Mouse (Mus musculus): ENCODE results near the gene Fibp. TPM values are rescaled to one million over a fixed set of nuclear protein-coding genes. Genes with fewer than 3 reads are reported as not detected.

Fibp gene
- polyA plus RNA-seq (2012; rRNA removed) = 95.7 and 122 TPM in 2 replicates

DNA sequence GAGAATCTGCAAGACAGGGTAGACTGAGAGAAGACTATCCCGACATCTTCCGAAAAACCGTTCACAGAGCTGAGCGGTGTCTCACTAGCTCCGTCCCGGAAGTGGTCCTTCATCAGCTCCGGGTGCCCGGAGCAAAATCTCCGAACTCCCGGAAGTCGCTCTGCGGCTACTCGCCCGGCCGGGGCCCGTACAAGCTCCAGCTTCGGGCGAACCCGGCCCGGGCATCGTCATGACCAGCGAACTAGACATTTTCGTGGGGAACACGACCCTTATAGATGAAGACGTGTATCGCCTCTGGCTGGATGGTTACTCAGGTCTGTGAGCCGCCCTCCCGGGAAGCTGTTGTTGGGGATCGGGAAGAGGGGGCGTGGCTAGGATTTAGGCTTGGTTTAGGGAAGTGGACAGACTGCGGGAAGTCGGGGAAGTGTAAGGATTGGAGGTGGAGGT, at the start of gene Fibp:
Gene Fibp (plus strand): TSS at position 151 of the 447 bp plus-strand sequence.
- DNase-seq (ENCODE audit: low spot score) = peak; percentile 79

- DNase-seq (ENCODE audit: low spot score) = no peak
These were observed 49.8 kb upstream of the Fibp start for GRCm38 (mm10) chr19:5410641-5411040.

GRCm38 (mm10) chr19:5411961-5412360, 48.5 kb upstream of the Fibp start:
- DNase-seq (ENCODE audit: low spot score) = no peak

- no peak for DNase-seq (ENCODE audit: low spot score)
These were observed 46.6 kb upstream of the Fibp start for GRCm38 (mm10) chr19:5413840-5414239.

GRCm38 (mm10) chr19:5414534-5414957, 45.9 kb upstream of the Fibp start:
- no peak for DNase-seq (ENCODE audit: low spot score)

DNA sequence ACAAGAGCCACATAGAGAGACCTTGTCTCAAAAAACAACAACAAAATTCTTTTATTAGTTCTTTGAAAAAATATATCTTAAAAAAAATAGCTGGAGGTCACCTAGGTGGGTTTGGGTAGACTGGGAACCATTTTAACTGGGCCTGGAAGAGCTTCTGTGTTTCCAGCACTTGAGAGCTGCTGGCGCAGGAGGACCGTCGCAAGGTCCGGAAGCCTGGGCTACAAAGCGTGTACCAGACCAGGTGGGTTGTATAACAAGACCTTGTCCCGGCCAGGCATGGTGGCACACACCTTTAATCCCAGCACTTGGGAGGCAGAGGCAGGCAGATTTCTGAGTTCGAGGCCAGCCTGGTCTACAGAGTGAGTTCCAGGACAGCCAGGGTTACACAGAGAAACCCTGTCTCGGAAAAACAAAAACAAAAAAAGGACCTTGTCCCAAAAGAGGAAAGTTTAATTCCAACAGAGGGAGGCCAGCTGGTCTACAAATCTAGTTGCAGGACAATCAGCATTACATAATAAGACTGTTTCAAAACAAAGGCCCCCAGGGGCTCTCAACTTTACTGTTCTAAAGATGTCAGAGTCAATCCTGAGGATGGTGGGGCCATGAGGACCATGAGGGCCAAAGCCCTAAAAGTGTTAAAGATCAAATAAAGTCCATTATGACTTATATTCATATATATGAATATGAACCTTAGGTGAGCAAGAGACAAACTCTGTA, 41.5 kb upstream of the Fibp start:
- no peak for DNase-seq (ENCODE audit: low spot score)

DNA sequence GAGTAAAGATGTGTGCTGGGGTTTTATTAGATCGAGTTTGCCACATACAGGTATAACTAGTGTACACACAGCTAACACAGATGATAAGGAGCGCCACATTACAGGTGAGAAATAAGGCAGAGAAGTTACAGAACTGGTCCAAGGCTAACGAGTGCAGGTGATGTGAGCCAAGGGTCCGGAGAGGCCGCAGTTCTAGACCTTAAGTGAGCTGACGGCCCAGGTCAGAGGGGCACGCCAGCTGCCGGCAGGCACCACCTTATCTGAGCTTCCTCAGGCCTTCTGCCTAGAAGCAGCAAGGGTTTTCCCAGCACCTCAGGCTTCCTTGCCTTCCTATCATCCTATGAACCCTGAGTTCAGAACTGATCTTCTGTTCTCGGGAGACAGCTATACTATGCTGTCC, 40.8 kb upstream of the Fibp start:
- DNase-seq (ENCODE audit: low spot score) = no peak

DNA sequence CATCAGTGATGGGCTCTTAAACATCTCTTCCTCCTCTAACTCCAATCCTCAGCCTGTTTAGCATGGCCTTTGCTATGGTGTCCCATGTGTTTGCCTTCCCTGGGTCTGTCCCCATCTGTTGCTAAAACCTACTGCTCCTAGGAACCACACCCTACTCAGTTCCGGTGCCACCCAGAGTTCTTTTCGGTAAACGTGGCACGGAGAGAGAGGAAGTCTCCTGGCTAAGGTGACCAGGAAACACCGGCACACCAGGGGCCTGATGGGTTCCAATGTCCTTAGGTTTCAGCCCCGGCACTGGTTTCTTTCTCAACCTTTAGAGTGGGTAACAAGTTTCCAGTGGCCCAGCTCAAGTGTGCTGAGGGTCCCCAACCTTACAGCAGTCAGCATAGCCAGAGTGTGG, 39.8 kb upstream of the Fibp start:
- no peak for DNase-seq (ENCODE audit: low spot score)

GRCm38 (mm10) chr19:5421784-5422183, 38.6 kb upstream of the Fibp start:
- DNase-seq (ENCODE audit: low spot score) = no peak

DNA sequence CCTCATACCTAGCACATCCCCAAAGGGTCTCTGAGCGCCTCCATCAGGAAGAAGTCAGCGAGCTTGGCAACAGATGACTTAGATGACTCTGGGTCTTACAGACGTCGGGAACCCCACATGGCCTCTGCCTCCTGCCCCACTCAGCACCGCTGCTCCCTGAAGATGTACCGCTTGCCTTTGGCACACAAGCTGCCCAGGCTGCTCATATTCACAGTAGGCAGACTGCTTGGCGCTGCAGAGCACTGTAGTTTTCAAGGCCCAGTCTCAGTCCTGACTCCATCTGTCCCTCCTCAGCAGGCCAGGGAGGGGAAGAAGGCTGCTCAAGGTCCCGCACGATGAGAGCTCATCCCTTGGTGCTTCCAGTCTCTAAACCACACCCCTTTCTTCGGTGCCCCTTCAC, 38.1 kb upstream of the Fibp start:
- no peak for DNase-seq (ENCODE audit: low spot score)

GRCm38 (mm10) chr19:5422895-5423443, 37.4 kb upstream of the Fibp start:
- no peak for DNase-seq (ENCODE audit: low spot score)

- no peak for DNase-seq (ENCODE audit: low spot score)
These were observed 36.9 kb upstream of the Fibp start for GRCm38 (mm10) chr19:5423561-5423960.

DNA sequence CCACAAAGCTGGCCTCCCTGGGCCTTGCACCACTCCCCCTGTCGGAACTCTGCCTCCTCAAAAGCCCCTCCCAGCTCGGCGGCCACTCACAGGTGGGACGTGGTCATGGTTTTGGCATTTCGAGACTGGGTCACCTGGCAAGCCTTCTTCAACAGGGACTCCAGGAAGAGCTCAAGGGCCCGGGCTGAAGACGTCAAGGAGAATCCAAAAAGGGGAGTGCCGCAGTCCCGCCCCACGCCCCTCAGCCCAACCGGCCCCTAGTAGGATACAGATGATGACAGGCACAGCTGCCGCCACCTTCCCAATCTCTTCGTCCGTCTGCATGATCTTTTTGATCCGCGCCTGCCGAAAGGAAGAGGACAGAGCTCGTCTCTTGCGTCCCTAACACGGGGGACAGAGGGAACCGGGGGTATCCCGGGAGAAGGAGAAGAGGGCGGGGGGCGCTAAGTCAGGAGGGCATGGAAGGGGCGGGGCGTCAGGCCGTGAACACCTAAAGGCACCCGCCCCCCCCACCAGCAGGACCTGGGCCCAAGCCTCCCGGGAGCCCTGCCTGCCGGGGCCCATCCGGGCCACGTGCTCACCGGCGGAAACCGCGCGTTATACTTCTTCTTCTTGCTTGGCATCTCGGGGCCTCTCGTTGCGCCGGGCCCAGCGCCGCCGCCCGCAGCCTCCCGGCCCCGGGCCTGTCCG, 36.2 kb upstream of the Fibp start:
- DNase-seq (ENCODE audit: low spot score) = peak; percentile 76

DNA sequence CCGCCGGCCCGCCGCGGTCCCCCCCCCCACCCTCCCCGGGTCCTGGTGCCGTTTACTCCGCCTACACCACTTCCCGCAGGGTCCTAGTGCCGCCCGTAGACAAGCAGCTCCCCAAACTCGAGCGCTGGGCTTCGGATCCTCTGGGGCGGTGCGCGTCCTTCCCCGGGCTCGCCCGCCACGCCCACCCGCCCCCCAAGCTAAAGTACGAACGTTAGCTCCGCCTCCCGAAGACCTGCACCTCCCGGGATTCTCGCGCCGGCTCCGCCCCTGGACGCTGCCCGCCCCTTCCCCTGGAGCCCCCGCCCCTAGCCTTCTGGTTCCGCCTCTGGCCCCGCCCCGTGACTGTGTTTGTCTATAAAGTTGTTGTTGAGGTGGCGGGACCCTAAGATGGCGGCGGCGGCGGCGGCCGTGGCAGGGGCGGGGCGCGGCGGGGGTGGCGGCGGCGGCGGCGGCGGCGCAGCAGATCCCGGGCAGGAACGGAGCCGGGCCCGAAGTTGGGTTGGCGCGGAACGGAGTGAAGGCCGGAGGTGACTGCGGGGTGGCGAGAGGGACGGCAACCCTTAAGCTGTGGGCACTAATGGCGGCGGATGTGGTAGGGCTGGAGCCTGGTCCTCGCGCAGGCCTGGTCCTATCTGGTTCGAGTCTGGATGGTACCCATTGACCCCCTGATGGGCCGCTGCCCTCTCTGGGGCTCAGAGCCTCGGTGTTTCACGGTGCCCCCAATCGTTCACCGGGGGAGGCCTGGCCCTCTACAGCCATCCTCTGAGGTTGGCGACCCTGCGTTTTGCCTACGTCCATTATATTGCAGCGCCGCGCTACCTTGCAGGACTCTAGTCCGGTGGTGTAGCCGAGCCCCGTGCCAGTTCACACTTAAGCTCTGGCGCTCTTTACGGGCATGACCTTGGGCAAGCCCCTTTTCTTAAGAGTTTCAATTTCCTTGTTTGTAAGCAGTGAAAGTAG, 35.4 kb upstream of the Fibp start, which contains the start of the genes Drap1 and AI837181:
Gene Drap1 (minus strand): TSS at position 198 of the 960 bp plus-strand sequence.
Gene AI837181 (plus strand): TSS at position 363 of the 960 bp plus-strand sequence.
- peak; percentile 81 for DNase-seq (ENCODE audit: low spot score)

GRCm38 (mm10) chr19:5425906-5426565, 34.4 kb upstream of the Fibp start:
- no peak for DNase-seq (ENCODE audit: low spot score)

DNA sequence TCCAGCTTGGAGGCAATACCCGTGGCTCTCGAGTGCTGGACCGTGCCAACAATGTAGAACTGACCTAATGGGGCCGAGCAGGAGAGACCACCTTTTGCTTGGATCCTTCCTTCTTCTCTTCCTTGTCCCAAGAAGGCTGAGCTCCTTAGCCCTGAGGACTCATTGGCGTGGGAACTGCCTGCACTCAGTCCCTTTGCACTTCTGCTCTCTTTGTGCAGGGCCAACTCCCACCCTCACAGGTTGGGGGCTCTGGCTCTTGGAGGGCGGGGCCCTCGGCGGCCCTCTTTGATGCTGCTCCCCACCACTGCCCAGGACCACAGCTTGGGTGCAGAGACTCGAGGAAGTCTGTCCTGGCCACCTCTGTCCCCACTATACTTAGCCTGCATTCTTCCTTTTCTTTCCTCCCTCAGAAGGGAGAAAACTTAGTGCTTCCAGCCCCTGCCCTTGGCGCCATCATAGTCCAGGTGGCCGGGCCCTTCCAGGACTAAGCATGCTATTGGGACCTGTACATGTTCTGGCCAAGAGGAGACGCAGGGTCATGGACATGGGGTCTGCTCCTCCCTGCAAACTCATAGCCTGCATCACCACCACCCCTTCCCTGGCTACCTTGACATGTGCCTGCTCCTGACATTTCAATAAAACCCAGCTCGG, 33.6 kb upstream of the Fibp start:
- no peak for DNase-seq (ENCODE audit: low spot score)

DNA sequence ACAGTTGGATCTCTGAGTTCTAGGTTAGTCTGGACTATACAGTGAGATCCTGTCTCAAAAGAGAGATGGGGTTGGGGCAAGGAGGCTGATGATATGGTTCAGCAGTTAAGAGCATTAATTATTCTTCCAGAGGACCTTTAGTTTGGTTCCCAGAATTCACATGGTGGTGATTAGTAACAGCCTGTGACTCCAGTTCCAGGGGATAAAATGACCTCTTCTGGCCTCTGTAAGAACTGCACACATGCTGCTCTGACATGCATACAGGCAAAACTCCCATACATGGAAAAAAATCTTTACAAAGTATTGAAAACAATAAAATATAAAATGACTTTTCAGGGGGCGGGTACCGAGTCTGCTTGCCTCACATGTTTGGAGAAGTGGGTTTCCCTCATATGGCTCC, 32.3 kb upstream of the Fibp start:
- no peak for DNase-seq (ENCODE audit: low spot score)

- DNase-seq (ENCODE audit: low spot score) = no peak
These were observed 31.2 kb upstream of the Fibp start for GRCm38 (mm10) chr19:5429219-5429618.

- no peak for DNase-seq (ENCODE audit: low spot score)
These were observed 30.6 kb upstream of the Fibp start for GRCm38 (mm10) chr19:5429806-5430205.

DNA sequence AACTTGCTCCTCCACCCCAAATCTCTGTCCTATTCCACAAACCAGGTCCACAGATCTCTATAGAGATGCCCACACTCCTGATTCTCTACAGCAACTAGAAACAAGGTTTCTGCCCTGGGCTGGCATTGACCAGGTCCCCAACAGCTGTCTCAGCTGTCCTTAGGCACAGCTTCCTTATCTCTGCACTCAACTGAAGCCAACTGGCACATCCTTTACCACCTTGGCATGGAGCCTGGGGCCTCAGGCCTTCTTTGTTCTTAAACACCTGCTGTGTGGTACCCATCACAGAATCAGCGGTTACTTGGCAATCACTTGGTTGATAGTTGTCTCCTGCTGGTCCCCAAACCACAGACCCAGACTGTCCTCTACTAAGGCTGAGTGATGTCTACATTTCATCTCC, 30.0 kb upstream of the Fibp start:
- no peak for DNase-seq (ENCODE audit: low spot score)
